Mouse (Mus musculus): ENCODE data around the gene Psmf1. TPM values are rescaled to one million over a fixed set of nuclear protein-coding genes. Genes with fewer than 3 reads are reported as not detected.

The Psmf1 gene
- polyA plus RNA-seq (2015; fragmentation: Nextera tagmentation; extraction: Ambion mirVana) = 52.1 and 55.7 TPM in 2 replicates

GRCm38 (mm10) chr2:151743845-151744244 is at the start of gene Psmf1:
Gene Psmf1, minus strand, starts transcription at chr2:151744186.
- no peak for DNase-seq (ENCODE audit: low spot score)

- DNase-seq (ENCODE audit: low spot score) = no peak
Measured at GRCm38 (mm10) chr2:151791156-151791555, 47.2 kb upstream of the Psmf1 start.

- DNase-seq (ENCODE audit: low spot score) = no peak
Measured at GRCm38 (mm10) chr2:151790169-151790568, 46.2 kb upstream of the Psmf1 start.

- DNase-seq (ENCODE audit: low spot score) = no peak
Measured at GRCm38 (mm10) chr2:151788221-151788977, 44.4 kb upstream of the Psmf1 start.

GRCm38 (mm10) chr2:151783493-151783892 is 39.5 kb upstream of the Psmf1 start:
- DNase-seq (ENCODE audit: low spot score) = no peak

GRCm38 (mm10) chr2:151777366-151777765 is 33.4 kb upstream of the Psmf1 start:
- DNase-seq (ENCODE audit: low spot score) = no peak

- no peak for DNase-seq (ENCODE audit: low spot score)
Measured at GRCm38 (mm10) chr2:151773476-151773875, 29.5 kb upstream of the Psmf1 start.

GRCm38 (mm10) chr2:151772169-151772568 is 28.2 kb upstream of the Psmf1 start:
- no peak for DNase-seq (ENCODE audit: low spot score)

GRCm38 (mm10) chr2:151764557-151764956 is 20.6 kb upstream of the Psmf1 start:
- DNase-seq (ENCODE audit: low spot score) = no peak

GRCm38 (mm10) chr2:151758806-151759353 is 14.9 kb upstream of the Psmf1 start:
- DNase-seq (ENCODE audit: low spot score) = no peak

GRCm38 (mm10) chr2:151757451-151757850 is 13.5 kb upstream of the Psmf1 start:
- DNase-seq (ENCODE audit: low spot score) = no peak

GRCm38 (mm10) chr2:151756277-151757061 is 12.5 kb upstream of the Psmf1 start:
- DNase-seq (ENCODE audit: low spot score) = no peak

GRCm38 (mm10) chr2:151751330-151751729 is 7.3 kb upstream of the Psmf1 start:
- no peak for DNase-seq (ENCODE audit: low spot score)

GRCm38 (mm10) chr2:151747847-151748705 is 4.1 kb upstream of the Psmf1 start:
- peak; percentile 74 for DNase-seq (ENCODE audit: low spot score)

- DNase-seq (ENCODE audit: low spot score) = no peak
Measured at GRCm38 (mm10) chr2:151742850-151743679, 921 bp downstream of the Psmf1 start.

- DNase-seq (ENCODE audit: low spot score) = no peak
Measured at GRCm38 (mm10) chr2:151742084-151742483, 1.9 kb downstream of the Psmf1 start.

- peak; percentile 94 for DNase-seq (ENCODE audit: low spot score)
Measured at GRCm38 (mm10) chr2:151740741-151741526, 3.1 kb downstream of the Psmf1 start.

GRCm38 (mm10) chr2:151739505-151739904 is 4.5 kb downstream of the Psmf1 start:
- no peak for DNase-seq (ENCODE audit: low spot score)

GRCm38 (mm10) chr2:151739081-151739480 is 4.9 kb downstream of the Psmf1 start:
- no peak for DNase-seq (ENCODE audit: low spot score)

Data from thymus, postnatal 0 days (tissue).